1 mouse cellular context compared by ENCODE assay signal in the genomic region with DNA sequence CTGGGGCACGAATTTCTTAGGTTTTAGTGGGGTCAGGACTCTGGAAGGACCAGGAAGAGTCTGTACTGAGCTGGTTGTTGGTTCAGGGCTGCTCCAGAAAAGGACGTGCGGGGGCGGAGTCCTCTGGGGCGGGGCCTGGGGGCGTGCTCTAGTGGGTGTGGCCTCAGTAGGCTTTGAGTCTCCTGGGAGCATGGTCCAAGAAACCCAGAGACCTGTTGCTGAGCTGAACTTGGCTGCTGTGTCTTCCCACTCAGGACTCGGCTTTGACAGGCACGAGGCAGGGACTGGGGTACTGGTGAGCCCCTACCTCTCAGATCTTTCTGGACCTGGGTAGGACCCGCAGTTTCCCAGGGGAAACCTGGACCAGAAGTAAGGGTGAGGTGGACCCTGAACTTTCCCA.
A peak's percentile ranks its signal among the peaks of the same experiment; 100 is the strongest.
TF ChIP-seq lines count a peak whose summit lies in the region.

A gene (plus strand): TSS at position 176 of the 400 bp plus-strand sequence.

TF ChIP-seq in CH12.LX, 34 proteins besides CTCF, POLR2A, EP300 and RAD21:
- TF ChIP-seq MAX (IDR thresholded peaks at IDR 0.05; ENCODE audit: low read length) (0 out of 2 replicates have a peak, but pooled peaks have one; percentile 44), MAFK (IDR thresholded peaks at IDR 0.05; ENCODE audit: insufficient replicate concordance, low read length) (no peak), NELFE (IDR thresholded peaks at IDR 0.05; ENCODE audit: low read depth, low read length) (0 out of 2 replicates have a peak, but pooled peaks have one; percentile 44), TCF12 (IDR thresholded peaks at IDR 0.05; ENCODE audit: low read depth, low read length) (peak; percentile 17; the same call in 1 of the 2 replicates), CHD1 (IDR thresholded peaks at IDR 0.05; ENCODE audit: low read depth, low read length) (no peak), CHD2 (IDR thresholded peaks at IDR 0.05; ENCODE audit: low read length) (no peak)
